Mouse (Mus musculus): ENCODE measurements around the gene Zfp341. TPM values are rescaled to one million over a fixed set of nuclear protein-coding genes. Genes with fewer than 3 reads are reported as not detected.

The Zfp341 gene
- total and polyA plus RNA-seq, 3 experiments: 2.7 to 4.0 (median 3.1) TPM

DNA sequence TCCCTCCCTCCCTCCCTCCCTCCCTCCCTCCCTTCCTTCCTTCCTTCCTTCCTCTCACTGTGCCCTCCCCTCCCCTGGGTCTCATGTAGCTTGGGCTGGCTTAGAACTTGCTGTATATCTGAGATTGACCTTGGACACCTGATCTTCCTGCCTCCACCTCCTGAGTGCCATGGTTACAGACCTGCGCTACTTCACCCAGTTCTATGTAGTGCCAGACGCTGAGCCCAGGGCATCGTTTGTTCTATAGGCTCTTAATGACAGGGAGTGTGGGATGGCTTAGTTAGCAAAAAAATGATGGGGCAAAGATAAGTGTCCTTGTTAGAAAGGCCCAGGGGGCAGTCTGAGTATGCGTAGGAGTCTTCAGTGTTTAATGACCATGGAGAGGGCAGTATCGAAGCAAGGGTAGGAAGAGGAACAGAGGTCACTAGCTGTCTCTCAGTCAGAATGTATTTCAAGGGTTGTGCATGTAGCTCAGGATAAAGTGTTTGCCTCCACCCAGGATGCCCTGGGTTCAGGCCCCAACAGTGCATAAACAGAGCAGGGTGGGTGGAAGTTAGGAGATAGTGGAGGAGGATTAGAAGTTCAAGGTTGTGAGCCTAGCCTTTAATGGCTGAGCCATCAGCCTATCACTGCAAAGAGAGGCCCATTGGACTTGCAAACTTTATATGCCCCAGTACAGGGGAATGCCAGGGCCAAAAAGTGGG is 20.1 kb downstream of the Zfp341 start:
- no peak for DNase-seq
- H3K4me1 ChIP-seq (ENCODE audit: control insufficient read depth, insufficient read depth, low read length): no peaks in the 10 kb centered on the region
- TF ChIP-seq EP300 (IDR thresholded peaks at IDR 0.05; ENCODE audit: insufficient read depth, low read depth, low read length): no peak
- TF ChIP-seq CTCF (IDR thresholded peaks at IDR 0.05): no peak
- TF ChIP-seq POLR2A (IDR thresholded peaks at IDR 0.05; ENCODE audit: insufficient read depth, low read depth, low read length): no peak
- no peak overlapping the region for H3K9ac ChIP-seq (ENCODE audit: low read depth, low read length)
- no peaks in the 10 kb centered on the region for H3K27me3 ChIP-seq (ENCODE audit: control insufficient read depth, insufficient read depth, low read length)
- intact Hi-C loops (cut with DNase I): no loop called here
- WGBS: 93% methylated on average over 5 of the region's 5 CpGs
- no peaks in the 10 kb centered on the region for H3K36me3 ChIP-seq (ENCODE audit: control insufficient read depth, insufficient read depth, low read length)
- no peak overlapping the region for H3K4me3 ChIP-seq
- H3K27ac ChIP-seq: no peak overlapping the region
- no peaks in the 10 kb centered on the region for H3K79me2 ChIP-seq (replicated peaks; ENCODE audit: control insufficient read depth, insufficient read depth, low read length)

DNA sequence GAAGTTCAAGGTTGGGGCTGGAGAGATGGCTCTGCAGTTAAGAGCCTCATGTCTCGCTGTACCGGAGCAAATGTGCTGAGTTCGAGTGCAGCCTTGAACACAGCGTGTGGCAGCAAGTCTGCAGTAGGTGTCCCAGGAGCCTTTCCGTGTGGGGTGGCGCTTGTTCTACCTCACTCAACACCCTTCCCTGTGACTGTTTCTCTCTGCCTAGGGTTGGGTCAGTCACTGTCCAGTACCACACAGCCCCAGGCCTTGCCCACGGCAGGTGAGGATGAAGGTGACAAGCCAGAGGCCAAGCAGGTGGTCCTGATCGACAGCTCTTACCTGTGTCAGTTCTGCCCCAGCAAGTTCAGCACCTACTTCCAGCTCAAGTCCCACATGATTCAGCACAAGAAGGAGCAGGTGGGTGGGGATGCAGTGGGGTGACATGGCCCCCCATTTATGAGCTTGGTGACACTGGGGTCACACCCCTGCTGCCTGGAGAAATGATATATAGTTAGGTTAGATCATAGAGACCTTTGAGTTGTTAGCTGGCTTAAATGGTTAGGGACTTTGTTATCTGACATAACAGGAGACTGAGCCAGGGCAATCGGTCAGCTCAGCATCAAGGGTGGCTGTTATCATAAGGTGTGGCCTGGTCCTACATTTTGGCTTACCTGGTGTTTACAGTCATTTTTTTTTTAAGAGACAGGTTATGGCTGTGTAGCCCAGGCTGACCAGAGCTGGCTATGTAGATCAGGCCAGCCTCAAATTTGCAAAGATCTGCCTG is 21.0 kb downstream of the Zfp341 start:
- Histone ChIP-seq H3K27me3 (ENCODE audit: control insufficient read depth, insufficient read depth, low read length) (no peaks in the 10 kb centered on the region), H3K27ac (no peak overlapping the region), H3K9ac (ENCODE audit: low read depth, low read length) (no peak overlapping the region), H3K36me3 (ENCODE audit: control insufficient read depth, insufficient read depth, low read length) (no peaks in the 10 kb centered on the region), H3K79me2 (replicated peaks; ENCODE audit: control insufficient read depth, insufficient read depth, low read length) (no peaks in the 10 kb centered on the region), H3K4me3 (no peak overlapping the region), H3K4me1 (ENCODE audit: control insufficient read depth, insufficient read depth, low read length) (no peaks in the 10 kb centered on the region)
- TF ChIP-seq EP300 (IDR thresholded peaks at IDR 0.05; ENCODE audit: insufficient read depth, low read depth, low read length) (no peak), CTCF (IDR thresholded peaks at IDR 0.05) (no peak), POLR2A (IDR thresholded peaks at IDR 0.05; ENCODE audit: insufficient read depth, low read depth, low read length) (no peak)
- intact Hi-C loops (cut with DNase I): no loop called here
- 92% methylated on average over 9 of the region's 9 CpGs for WGBS
- DNase-seq: no peak

DNA sequence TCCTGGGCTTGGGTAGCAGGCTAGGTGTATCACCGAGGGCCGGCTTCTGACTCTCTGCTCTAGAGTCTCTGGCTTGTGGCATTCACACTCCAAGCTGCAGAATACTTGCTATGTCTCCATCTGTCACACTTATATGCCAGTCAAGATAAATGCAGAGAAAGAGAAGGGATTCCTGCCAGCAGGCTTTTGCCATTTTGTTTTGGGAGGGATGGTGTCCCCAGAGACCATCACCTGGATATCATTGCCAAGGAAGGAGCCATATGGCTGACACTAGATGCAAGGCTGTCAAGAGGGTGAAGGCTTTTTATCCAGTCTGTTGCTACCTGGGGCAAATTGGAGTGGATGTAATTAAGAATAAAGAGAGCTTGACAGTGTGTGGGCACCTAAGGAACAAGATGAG is 22.7 kb downstream of the Zfp341 start:
- 86% methylated on average over 2 of the region's 2 CpGs for WGBS
- TF ChIP-seq CTCF (IDR thresholded peaks at IDR 0.05): no peak
- no peak for TF ChIP-seq EP300 (IDR thresholded peaks at IDR 0.05; ENCODE audit: insufficient read depth, low read depth, low read length)
- TF ChIP-seq POLR2A (IDR thresholded peaks at IDR 0.05; ENCODE audit: insufficient read depth, low read depth, low read length): no peak
- no peaks in the 10 kb centered on the region for H3K36me3 ChIP-seq (ENCODE audit: control insufficient read depth, insufficient read depth, low read length)
- H3K4me3 ChIP-seq: no peak overlapping the region
- intact Hi-C loops (cut with DNase I): no loop called here
- H3K27me3 ChIP-seq (ENCODE audit: control insufficient read depth, insufficient read depth, low read length): no peaks in the 10 kb centered on the region
- H3K79me2 ChIP-seq (replicated peaks; ENCODE audit: control insufficient read depth, insufficient read depth, low read length): no peaks in the 10 kb centered on the region
- H3K27ac ChIP-seq: no peak overlapping the region
- no peak for DNase-seq
- H3K9ac ChIP-seq (ENCODE audit: low read depth, low read length): no peak overlapping the region
- H3K4me1 ChIP-seq (ENCODE audit: control insufficient read depth, insufficient read depth, low read length): no peaks in the 10 kb centered on the region

DNA sequence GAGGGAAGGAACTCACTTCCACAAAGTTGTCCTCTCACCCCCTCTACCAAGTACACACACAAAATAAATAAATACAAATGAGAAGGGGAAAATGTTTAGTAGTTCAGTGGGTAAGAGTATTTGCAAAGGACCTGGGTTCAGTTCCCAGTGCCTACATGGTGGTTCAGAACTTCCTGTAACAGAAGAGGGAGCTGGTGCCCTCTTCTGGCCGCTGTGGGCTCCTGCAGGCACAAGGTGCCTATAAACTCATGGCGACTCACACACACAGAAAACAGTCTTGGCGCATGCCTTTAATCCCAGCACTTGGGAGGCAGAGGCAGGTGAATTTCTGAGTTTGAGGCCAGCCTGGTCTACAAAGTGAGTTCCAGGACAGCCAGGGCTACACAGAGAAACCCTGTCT is 25.4 kb downstream of the Zfp341 start:
- Histone ChIP-seq H3K36me3 (ENCODE audit: control insufficient read depth, insufficient read depth, low read length) (no peaks in the 10 kb centered on the region), H3K9ac (ENCODE audit: low read depth, low read length) (no peak overlapping the region), H3K79me2 (replicated peaks; ENCODE audit: control insufficient read depth, insufficient read depth, low read length) (no peaks in the 10 kb centered on the region), H3K4me3 (no peak overlapping the region), H3K27ac (no peak overlapping the region), H3K4me1 (ENCODE audit: control insufficient read depth, insufficient read depth, low read length) (no peaks in the 10 kb centered on the region), H3K27me3 (ENCODE audit: control insufficient read depth, insufficient read depth, low read length) (no peaks in the 10 kb centered on the region)
- whole genome bisulfite sequencing: 97% methylated on average over 3 of the region's 3 CpGs
- intact Hi-C loops (cut with DNase I): no loop called here
- no peak for DNase-seq
- no peak for TF ChIP-seq EP300 (IDR thresholded peaks at IDR 0.05; ENCODE audit: insufficient read depth, low read depth, low read length)
- peak; percentile 17; the same call in 1 of the 2 replicates for TF ChIP-seq CTCF (IDR thresholded peaks at IDR 0.05)
- no peak for TF ChIP-seq POLR2A (IDR thresholded peaks at IDR 0.05; ENCODE audit: insufficient read depth, low read depth, low read length)

DNA sequence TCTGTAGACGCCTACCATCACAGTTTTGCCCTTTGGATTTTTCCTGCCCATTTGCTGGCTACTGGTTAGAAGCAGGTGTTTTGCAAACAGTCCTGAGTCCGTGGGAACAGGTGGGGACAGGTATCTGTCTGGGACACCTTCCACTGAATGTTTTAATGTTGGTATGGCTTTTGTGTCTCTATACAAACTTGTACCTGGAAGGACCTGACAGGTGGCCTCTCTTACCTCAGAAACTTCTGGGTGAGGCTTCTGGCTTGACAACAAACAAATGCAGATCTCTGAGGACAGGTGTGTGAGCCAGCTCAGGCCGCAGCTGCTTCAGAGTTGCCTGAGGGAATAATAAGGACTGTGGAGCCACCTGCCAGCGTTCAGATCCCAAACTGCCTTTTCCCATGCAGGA is 26.0 kb downstream of the Zfp341 start:
- Histone ChIP-seq H3K4me3 (no peak overlapping the region), H3K79me2 (replicated peaks; ENCODE audit: control insufficient read depth, insufficient read depth, low read length) (no peaks in the 10 kb centered on the region), H3K9ac (ENCODE audit: low read depth, low read length) (no peak overlapping the region), H3K4me1 (ENCODE audit: control insufficient read depth, insufficient read depth, low read length) (no peaks in the 10 kb centered on the region), H3K27me3 (ENCODE audit: control insufficient read depth, insufficient read depth, low read length) (no peaks in the 10 kb centered on the region), H3K36me3 (ENCODE audit: control insufficient read depth, insufficient read depth, low read length) (no peaks in the 10 kb centered on the region), H3K27ac (no peak overlapping the region)
- 96% methylated on average over 4 of the region's 4 CpGs for WGBS
- intact Hi-C loops (cut with DNase I): no loop called here
- DNase-seq: no peak
- no peak for TF ChIP-seq CTCF (IDR thresholded peaks at IDR 0.05)
- no peak for TF ChIP-seq POLR2A (IDR thresholded peaks at IDR 0.05; ENCODE audit: insufficient read depth, low read depth, low read length)
- no peak for TF ChIP-seq EP300 (IDR thresholded peaks at IDR 0.05; ENCODE audit: insufficient read depth, low read depth, low read length)

DNA sequence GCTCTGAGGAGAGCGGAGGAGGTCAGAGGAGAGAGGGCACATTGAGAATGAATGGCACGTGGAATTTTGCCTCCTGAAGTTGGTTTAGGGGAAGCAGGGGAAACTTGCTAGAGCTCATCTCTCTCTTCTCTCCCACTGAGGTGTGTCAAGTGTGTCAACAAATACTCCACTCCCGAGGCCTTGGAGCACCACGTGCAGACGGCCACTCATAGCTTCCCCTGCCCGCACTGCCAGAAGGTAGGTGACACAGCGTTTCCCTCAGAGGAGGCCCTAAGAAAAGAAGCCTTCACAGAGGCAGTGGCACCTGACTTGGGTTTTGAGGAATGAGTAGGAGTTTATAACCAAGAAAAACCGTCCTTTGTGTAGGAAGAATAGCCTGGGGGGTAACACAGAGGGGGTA is 28.1 kb downstream of the Zfp341 start:
- H3K4me3 ChIP-seq: no peak overlapping the region
- no peaks in the 10 kb centered on the region for H3K79me2 ChIP-seq (replicated peaks; ENCODE audit: control insufficient read depth, insufficient read depth, low read length)
- H3K9ac ChIP-seq (ENCODE audit: low read depth, low read length): no peak overlapping the region
- no peak for DNase-seq
- no peaks in the 10 kb centered on the region for H3K4me1 ChIP-seq (ENCODE audit: control insufficient read depth, insufficient read depth, low read length)
- no peaks in the 10 kb centered on the region for H3K27me3 ChIP-seq (ENCODE audit: control insufficient read depth, insufficient read depth, low read length)
- TF ChIP-seq EP300 (IDR thresholded peaks at IDR 0.05; ENCODE audit: insufficient read depth, low read depth, low read length): no peak
- TF ChIP-seq CTCF (IDR thresholded peaks at IDR 0.05): no peak
- TF ChIP-seq POLR2A (IDR thresholded peaks at IDR 0.05; ENCODE audit: insufficient read depth, low read depth, low read length): no peak
- H3K27ac ChIP-seq: no peak overlapping the region
- 83% methylated on average over 8 of the region's 8 CpGs for WGBS
- intact Hi-C loops (cut with DNase I): no loop called here
- H3K36me3 ChIP-seq (ENCODE audit: control insufficient read depth, insufficient read depth, low read length): no peaks in the 10 kb centered on the region
